Mouse (Mus musculus) erythroblast, embryonic 14.5 days (primary cell): ENCODE results near the gene Glra1.

ENCODE experiments used
- GATA1 ChIP-seq: IDR thresholded peaks from 2 replicates; pipeline ENCODE4 v1.6.1; 2012; ENCODE audit warnings: low read length, inconsistent platforms, mixed read lengths
- TAL1 ChIP-seq: IDR thresholded peaks from 3 replicates; pipeline ENCODE4 v1.6.1; 2012; ENCODE audit warnings: low read length, inconsistent platforms, mixed read lengths

DNA sequence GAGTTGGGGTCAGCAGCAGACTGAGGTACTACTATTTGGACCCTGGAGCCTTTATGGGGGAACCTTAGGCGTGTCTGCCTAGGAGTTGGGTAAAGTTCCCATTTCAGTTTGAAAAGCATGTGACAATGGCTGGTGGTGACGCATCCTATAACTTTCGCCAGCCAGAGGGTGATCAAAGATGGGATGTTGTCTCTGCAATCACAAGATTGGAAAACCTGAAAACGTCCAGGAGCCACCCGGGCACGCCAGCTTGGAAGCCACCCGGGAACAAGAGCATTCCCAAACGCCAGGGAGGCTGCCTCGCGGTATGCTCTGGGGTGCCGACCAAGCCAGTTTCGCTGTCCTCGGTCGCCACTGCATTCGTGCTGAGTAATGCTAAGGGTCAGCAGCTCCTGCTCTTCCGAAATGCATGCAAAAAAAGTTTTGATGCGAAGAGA is 139.4 kb downstream of the Glra1 start:
- TF ChIP-seq TAL1, result no peak
- no peak for TF ChIP-seq GATA1
